Mouse (Mus musculus): Measurements from ENCODE around the gene Jazf1. TPM values are rescaled to one million over a fixed set of nuclear protein-coding genes. Genes with fewer than 3 reads are reported as not detected.

Gene Jazf1
- polyA plus RNA-seq, 1 experiment from 2014 or later: 6.1 TPM

DNA sequence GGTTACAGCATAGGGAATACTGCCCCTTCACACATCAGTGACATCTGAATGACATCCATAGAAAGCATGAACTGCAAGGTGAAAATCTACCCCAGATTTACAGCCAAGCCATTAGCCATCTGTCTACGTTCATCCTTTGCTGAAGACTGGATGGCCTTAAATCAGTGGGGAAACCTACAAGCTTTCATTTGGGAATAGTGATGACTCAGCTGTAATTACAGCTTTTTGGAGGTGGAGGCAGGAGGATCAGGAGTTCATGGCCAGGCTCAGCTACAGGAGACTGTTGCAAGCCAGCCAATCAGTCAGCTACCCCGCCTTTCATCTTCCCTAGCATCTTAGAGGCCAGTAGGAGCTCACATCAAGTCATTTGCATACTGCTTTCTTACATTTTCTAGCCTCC, 153.5 kb downstream of the Jazf1 start:
- H3K27me3 ChIP-seq (ENCODE audit: insufficient read depth, poor library complexity, severe bottlenecking): no peaks in the 10 kb centered on the region
- no peak overlapping the region for H3K4me3 ChIP-seq
- H3K27ac ChIP-seq: no peak overlapping the region
- no peaks in the 10 kb centered on the region for H3K9me3 ChIP-seq
- H3K36me3 ChIP-seq: no peaks in the 10 kb centered on the region
- DNase-seq (ENCODE audit: low spot score): no peak
- WGBS: 71% methylated on average over 2 of the region's 2 CpGs
- peaks cover 11% of the 10 kb centered on the region for H3K4me1 ChIP-seq (replicated peaks)

DNA sequence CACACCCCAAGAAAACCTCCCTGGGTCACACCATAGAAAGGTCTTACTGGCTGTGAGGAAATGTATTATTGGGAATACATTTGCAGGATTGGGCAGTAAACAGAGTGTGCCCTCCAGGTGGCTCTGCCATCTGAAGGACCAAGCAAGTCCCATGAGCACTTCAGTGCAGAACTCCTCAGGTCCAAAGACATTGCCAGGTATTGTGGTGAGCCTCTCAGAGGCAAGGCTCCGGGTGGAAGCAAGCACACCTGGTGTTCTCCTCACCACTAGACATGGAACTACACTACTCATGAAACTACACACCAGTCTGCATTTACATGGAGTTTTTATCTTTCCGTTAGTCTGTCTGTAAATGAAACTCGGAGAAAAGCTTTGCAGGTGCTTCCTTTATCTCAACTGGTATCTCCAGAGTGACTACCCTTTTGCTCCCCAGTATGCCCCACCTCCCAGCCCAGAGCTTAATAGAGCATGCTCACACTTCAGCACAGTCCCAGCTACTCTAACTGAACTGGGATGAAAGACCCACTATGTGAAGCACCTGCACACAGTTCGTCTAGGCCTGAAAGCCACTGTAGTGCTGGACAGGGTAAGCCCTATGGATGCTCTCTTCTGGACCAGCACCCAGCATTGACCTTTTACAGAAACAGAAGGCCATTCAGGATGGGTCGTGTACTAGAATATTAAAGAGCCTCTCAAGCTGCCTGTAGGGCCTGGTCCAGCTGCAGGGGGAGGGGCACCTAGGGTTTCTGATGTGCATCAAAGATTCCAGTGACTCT, 156.1 kb downstream of the Jazf1 start:
- Histone ChIP-seq H3K27ac (no peak overlapping the region), H3K36me3 (no peaks in the 10 kb centered on the region)
- 70% methylated on average over 5 of the region's 5 CpGs for WGBS

DNA sequence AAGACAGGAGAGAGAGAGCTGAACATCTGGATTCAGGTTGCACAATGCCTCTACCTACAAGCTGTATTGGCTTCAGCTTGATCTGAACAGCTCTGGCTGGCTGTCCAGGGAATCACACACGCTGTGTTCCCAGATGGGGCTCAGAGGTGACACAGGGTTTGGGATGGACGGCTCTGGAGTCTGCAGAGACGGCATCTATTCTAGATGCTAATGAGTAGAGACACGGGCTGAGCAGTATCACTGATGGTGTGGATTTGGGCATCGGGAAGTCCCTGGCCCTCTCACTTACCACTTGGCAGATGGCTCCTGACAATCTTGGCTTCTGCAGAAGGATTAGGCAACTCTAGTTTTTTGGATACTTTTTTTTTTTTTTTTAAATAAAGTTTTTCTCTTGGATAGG, 161.6 kb downstream of the Jazf1 start:
- no peaks in the 10 kb centered on the region; the same call in 1 of the 2 replicates for H3K27me3 ChIP-seq (ENCODE audit: insufficient read depth, poor library complexity, severe bottlenecking)
- no peak overlapping the region for H3K4me3 ChIP-seq
- no peaks in the 10 kb centered on the region for H3K4me1 ChIP-seq (replicated peaks)
- no peaks in the 10 kb centered on the region for H3K9me3 ChIP-seq
- no peak for DNase-seq (ENCODE audit: low spot score)
- no peak overlapping the region for H3K27ac ChIP-seq
- no peaks in the 10 kb centered on the region for H3K36me3 ChIP-seq
- WGBS: 85% methylated on average over 5 of the region's 5 CpGs

More for the DNA sequence above, 156.1 kb downstream of the Jazf1 start:
- no peaks in the 10 kb centered on the region for H3K9me3 ChIP-seq
- no peak overlapping the region for H3K4me3 ChIP-seq
- peaks cover 11% of the 10 kb centered on the region for H3K4me1 ChIP-seq (replicated peaks)
- DNase-seq (ENCODE audit: low spot score): no peak
- no peaks in the 10 kb centered on the region; the same call in 1 of the 2 replicates for H3K27me3 ChIP-seq (ENCODE audit: insufficient read depth, poor library complexity, severe bottlenecking)

DNA sequence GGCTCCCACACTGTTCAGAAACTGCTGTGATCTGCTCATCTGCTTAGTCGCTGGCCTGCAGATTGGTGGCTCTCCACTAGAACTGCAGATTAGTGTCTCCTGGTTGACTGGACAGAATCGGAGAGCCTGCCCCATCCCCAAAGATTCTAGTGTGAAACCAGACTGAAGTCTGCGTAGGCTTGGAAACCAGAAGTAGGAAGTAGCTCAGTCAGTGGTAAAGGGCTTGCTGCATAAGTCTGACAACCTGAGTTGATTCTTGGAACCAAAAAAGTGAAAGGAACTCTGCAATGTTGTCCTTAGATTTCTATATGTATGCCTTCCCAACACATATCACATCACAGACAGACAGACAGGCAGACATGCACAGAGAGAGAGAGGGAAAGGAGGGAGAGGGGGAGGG, 163.3 kb downstream of the Jazf1 start:
- H3K27ac ChIP-seq: no peak overlapping the region
- H3K4me3 ChIP-seq: no peak overlapping the region
- 83% methylated on average over 3 of the region's 3 CpGs for WGBS
- H3K9me3 ChIP-seq: no peaks in the 10 kb centered on the region
- no peaks in the 10 kb centered on the region for H3K36me3 ChIP-seq
- H3K27me3 ChIP-seq (ENCODE audit: insufficient read depth, poor library complexity, severe bottlenecking): no peaks in the 10 kb centered on the region; the same call in 1 of the 2 replicates
- DNase-seq (ENCODE audit: low spot score): no peak
- no peaks in the 10 kb centered on the region for H3K4me1 ChIP-seq (replicated peaks)

DNA sequence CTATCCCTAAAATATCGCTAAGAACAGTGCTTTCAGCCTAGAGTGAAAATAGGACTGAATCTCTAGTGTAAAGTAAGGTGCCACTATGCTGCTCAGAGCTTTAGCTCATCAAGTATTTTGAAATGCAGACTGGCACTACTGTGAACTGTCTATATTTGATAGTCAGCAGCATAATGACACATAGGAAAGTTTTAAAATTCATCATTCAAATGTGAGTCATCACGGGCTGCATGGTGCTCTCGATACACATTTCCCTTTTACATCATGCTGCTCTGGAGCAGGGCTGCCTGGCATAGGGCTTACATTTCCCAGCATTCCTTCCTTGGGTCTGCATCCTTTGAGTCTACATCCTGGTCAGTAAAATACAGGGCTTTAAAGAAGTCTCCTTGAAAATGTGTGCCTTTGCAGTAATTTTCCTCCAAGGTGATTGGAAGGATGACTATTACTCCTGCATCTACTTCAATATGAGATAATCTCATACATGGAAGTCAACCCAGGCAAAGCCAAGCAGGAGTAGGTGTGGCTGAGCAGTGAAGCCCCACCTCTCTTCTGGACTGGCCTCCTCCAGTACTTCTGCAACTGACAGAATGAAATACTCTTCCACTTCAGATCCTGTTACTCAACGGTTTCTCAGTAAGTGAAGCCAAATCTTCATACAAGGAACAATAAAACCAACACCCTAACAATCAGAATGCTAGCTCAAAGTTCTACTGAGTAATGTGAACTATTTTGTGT, 165.0 kb downstream of the Jazf1 start:
- H3K4me1 ChIP-seq (replicated peaks): no peaks in the 10 kb centered on the region
- H3K9me3 ChIP-seq: no peaks in the 10 kb centered on the region
- no peaks in the 10 kb centered on the region for H3K27me3 ChIP-seq (ENCODE audit: insufficient read depth, poor library complexity, severe bottlenecking)
- no peak for DNase-seq (ENCODE audit: low spot score)
- H3K4me3 ChIP-seq: no peak overlapping the region
- WGBS: 87% methylated on average over 4 of the region's 4 CpGs
- H3K27ac ChIP-seq: no peak overlapping the region
- H3K36me3 ChIP-seq: no peaks in the 10 kb centered on the region

DNA sequence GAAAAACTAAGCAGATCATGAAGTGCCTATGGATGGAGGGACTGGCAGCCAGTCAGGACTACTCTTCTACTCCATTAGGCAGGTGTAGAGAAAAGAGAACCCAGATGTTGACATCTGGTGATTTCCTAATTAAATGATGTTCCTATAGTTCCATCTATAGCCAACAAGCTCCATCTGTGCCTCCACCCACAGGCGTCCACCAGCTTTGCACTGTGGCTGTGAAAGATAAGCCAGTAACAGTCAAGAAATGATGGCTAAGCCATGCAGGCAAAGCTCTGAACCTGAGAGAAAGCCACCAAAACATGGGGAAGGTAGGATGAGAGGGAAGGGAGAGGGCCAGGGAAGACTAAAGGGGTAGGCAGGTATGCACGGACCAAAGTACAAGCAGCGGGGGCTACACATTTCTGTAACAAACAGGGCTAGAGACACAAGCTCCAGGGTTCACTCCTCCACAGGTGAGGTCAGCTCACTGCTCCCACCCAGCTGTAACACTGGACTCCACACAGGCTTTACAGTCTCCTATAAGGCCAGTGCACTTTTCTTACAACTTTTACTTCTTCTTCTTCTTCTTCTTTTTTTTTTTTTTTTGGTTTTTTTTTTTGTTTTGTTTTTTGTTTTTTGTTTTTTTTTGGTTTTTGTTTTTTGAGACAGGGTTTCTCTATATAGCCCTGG, 168.7 kb downstream of the Jazf1 start:
- peaks cover 2% of the 10 kb centered on the region for H3K4me1 ChIP-seq (replicated peaks)
- no peak for DNase-seq (ENCODE audit: low spot score)
- H3K9me3 ChIP-seq: no peaks in the 10 kb centered on the region
- H3K36me3 ChIP-seq: no peaks in the 10 kb centered on the region
- WGBS: 88% methylated on average over 3 of the region's 3 CpGs
- no peak overlapping the region for H3K27ac ChIP-seq
- H3K4me3 ChIP-seq: no peak overlapping the region
- H3K27me3 ChIP-seq (ENCODE audit: insufficient read depth, poor library complexity, severe bottlenecking): no peaks in the 10 kb centered on the region

DNA sequence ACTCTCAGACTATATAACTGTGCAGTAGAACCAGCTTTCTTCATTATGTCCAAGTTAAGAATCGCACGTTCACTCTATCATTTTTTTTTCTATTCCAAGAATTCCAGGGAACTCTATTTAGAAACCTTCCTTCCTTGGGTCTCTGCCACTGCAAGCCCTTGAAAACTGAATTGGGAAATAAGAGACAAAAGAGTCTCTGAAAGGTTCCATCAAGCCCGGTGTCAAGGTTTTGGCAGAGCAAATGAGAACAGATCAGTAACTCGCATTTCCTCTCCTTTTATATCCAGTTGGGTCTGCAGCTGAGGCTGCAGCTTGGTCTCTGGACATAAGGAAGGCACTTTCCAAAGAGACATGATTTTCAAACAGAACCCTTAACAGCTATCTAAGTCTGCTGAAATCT, 173.4 kb downstream of the Jazf1 start:
- H3K27me3 ChIP-seq (ENCODE audit: insufficient read depth, poor library complexity, severe bottlenecking): no peaks in the 10 kb centered on the region
- no peak for DNase-seq (ENCODE audit: low spot score)
- H3K36me3 ChIP-seq: no peaks in the 10 kb centered on the region
- peaks cover 29% of the 10 kb centered on the region for H3K4me1 ChIP-seq (replicated peaks)
- 81% methylated on average over 4 of the region's 4 CpGs for WGBS
- no peaks in the 10 kb centered on the region for H3K9me3 ChIP-seq
- H3K4me3 ChIP-seq: no peak overlapping the region
- no peak overlapping the region for H3K27ac ChIP-seq

DNA sequence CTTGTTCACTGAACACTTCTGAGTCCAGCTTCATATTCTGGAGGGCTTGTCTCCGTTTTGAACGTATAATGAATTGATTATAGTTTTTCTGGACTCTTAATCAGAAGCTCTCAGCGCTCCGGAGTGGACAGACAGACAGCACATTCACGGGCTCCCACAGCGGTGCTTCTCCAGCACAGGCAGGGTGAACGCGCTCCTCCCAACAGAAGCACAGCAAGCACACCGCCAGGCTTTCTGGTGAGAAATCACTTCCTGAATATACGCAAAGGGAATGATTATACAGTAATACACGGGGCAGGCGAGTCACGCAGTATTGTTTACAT, 174.0 kb downstream of the Jazf1 start:
- peak overlapping the region; percentile 62 for H3K27ac ChIP-seq
- 68% methylated on average over 13 of the region's 13 CpGs for WGBS
- H3K4me3 ChIP-seq: no peak overlapping the region
- H3K4me1 ChIP-seq (replicated peaks): peaks cover 29% of the 10 kb centered on the region
- no peaks in the 10 kb centered on the region for H3K36me3 ChIP-seq
- H3K9me3 ChIP-seq: no peaks in the 10 kb centered on the region
- peak; percentile 28 for DNase-seq (ENCODE audit: low spot score)
- H3K27me3 ChIP-seq (ENCODE audit: insufficient read depth, poor library complexity, severe bottlenecking): no peaks in the 10 kb centered on the region

DNA sequence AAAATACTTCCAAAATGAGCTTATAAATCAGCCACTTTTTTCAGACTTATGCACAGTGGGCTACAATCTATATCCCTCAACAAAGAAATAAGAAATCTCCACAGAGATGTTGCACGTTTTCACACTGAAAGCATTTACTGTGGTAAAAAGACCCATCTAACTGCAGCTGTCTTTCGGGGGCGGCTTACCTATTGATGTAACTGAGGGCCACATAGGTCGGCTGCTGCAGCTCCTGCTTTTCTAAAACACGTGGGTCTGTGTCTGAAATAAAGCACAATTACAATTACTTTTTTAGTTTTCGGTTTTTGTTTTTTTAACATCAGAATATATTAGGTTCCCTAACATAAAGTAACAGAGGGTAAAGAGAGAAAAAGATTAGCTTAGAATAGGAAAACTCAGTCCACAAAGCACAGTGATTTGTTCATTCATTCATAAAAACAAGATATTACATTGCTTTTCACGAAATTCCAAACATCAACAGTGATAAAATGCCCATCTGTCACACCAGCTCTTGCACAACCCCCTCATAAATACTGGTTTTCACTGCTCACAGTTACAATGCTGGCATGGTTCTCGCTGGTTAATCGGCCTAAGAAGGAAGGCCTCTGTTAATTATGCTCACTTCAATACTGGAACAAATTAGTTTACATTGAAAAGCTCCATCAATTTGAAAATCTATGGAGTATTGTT, 174.5 kb downstream of the Jazf1 start:
- DNase-seq (ENCODE audit: low spot score): no peak

DNA sequence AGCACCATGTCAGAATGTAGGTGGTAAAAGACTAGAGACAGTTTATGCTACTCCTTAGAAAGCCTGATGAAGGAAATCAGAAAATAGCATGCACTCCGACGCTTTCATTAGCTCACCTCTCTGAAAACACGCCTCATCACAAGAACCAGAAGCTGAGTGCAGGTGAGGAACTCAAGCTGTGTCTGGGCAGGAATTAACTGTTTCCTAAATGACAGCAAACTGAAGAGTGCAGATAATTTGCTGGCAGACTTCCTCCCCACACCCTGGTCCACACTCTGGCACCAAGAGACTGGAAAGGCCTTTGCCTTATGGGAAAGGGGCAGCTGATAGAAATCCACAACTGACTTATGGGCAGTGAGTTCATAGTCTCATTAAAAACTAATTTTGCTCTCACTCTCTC, 175.5 kb downstream of the Jazf1 start:
- no peaks in the 10 kb centered on the region for H3K9me3 ChIP-seq
- H3K4me3 ChIP-seq: no peak overlapping the region
- H3K36me3 ChIP-seq: no peaks in the 10 kb centered on the region
- H3K4me1 ChIP-seq (replicated peaks): peaks cover 34% of the 10 kb centered on the region
- DNase-seq (ENCODE audit: low spot score): no peak
- H3K27me3 ChIP-seq (ENCODE audit: insufficient read depth, poor library complexity, severe bottlenecking): no peaks in the 10 kb centered on the region
- H3K27ac ChIP-seq: 0 out of 2 replicates have a peak overlapping the region, but pooled peaks have one; percentile 12
- 86% methylated on average over 3 of the region's 3 CpGs for WGBS

More for the DNA sequence above, 174.5 kb downstream of the Jazf1 start:
- H3K4me3 ChIP-seq: no peak overlapping the region
- H3K27ac ChIP-seq: peak overlapping the region; percentile 62; the same call in 1 of the 2 replicates
- 53% methylated on average over 9 of the region's 9 CpGs for WGBS
- H3K36me3 ChIP-seq: no peaks in the 10 kb centered on the region
- H3K4me1 ChIP-seq (replicated peaks): peaks cover 34% of the 10 kb centered on the region
- H3K27me3 ChIP-seq (ENCODE audit: insufficient read depth, poor library complexity, severe bottlenecking): no peaks in the 10 kb centered on the region
- no peaks in the 10 kb centered on the region for H3K9me3 ChIP-seq

DNA sequence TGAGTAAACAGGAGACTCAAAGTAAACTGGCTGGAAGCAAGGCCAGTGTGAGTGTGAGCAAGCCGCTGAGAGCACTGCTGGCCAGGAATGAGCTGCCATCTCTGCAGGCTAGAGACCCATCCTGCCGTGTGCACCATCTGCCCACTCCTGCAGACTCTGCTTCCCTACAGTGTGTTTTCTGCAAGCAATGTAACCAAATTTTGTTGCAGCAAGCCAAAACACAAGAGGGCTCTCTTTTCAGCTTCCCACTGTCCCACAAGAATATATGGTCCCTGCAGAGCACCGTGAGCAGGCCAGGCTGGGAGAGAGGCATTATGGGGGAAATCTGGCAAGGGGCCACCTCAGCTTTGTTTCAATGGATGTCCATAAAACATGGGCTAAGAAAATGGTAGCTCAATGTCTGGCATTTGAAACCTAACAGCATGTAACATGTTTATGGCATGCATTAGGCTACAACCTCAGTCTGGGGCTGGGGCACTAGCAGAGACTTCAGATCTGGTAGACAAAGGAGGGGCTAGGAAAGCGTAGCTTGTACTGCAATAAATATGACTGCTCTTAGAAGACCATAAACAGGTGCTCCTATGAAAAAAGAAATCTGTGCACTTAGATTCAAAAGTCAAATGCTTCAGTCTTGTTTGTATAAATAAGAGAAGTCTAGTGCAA, 180.8 kb downstream of the Jazf1 start:
- no peak overlapping the region for H3K27ac ChIP-seq
- H3K36me3 ChIP-seq: no peaks in the 10 kb centered on the region
- H3K27me3 ChIP-seq (ENCODE audit: insufficient read depth, poor library complexity, severe bottlenecking): no peaks in the 10 kb centered on the region
- 75% methylated on average over 4 of the region's 4 CpGs for WGBS
- no peak for DNase-seq (ENCODE audit: low spot score)
- peaks cover 14% of the 10 kb centered on the region for H3K4me1 ChIP-seq (replicated peaks)
- no peaks in the 10 kb centered on the region for H3K9me3 ChIP-seq
- H3K4me3 ChIP-seq: no peak overlapping the region

DNA sequence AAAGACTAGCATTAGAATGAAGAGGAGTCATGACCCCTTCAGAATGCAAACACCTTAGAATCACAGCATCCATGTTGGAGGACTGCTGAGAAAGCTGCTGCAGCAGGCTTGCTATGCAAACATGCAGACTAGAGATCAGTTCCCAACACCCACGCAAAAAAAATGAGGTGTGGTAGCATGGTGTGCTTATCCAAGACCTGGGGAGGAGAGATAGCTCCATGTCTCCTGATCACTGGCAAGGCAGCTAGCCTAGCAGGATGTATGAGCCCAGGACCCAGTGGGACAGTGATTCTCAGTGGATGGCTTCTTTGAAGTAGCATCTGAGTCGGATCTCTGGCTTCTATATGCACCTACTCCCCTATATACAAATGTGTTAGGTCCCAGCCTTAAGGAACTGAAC, 184.7 kb downstream of the Jazf1 start:
- H3K27ac ChIP-seq: no peak overlapping the region
- no peaks in the 10 kb centered on the region for H3K27me3 ChIP-seq (ENCODE audit: insufficient read depth, poor library complexity, severe bottlenecking)
- no peak for DNase-seq (ENCODE audit: low spot score)
- H3K4me1 ChIP-seq (replicated peaks): no peaks in the 10 kb centered on the region
- peaks cover 5% of the 10 kb centered on the region; the same call in 1 of the 2 replicates for H3K9me3 ChIP-seq
- WGBS: 73% methylated on average over 2 of the region's 2 CpGs
- H3K4me3 ChIP-seq: no peak overlapping the region
- H3K36me3 ChIP-seq: no peaks in the 10 kb centered on the region

All from hindbrain, embryonic 10.5 days (tissue).